Mouse (Mus musculus): ENCODE results near the gene Serpina1e. TPM values are rescaled to one million over a fixed set of nuclear protein-coding genes. Genes with fewer than 3 reads are reported as not detected.
"Not testable (repeated sequence)": the region's sequence is repeated elsewhere in the genome, so short reads cannot be mapped to it uniquely, and the experiment has no call there.

Serpina1e gene
- polyA plus RNA-seq, 1 experiment from 2014 or later: not detected

- H3K9me3 ChIP-seq (ENCODE audit: control insufficient read depth, low read length): no peaks in the 10 kb centered on the region
- H3K27me3 ChIP-seq (ENCODE audit: control insufficient read depth, insufficient read depth, low read length): no peaks in the 10 kb centered on the region
- DNase-seq (ENCODE audit: low spot score) (no peak), ATAC-seq (ENCODE audit: low FRiP score) (no peak)
- no peak overlapping the region for H3K9ac ChIP-seq (ENCODE audit: low read depth, low read length)
- no peak overlapping the region for H3K4me3 ChIP-seq (ENCODE audit: low read depth, low read length)
- H3K4me2 ChIP-seq (replicated peaks; ENCODE audit: low read depth, low read length): no peak overlapping the region
- 79% methylated on average over 4 of the region's 4 CpGs for WGBS
- no peaks in the 10 kb centered on the region for H3K4me1 ChIP-seq (replicated peaks; ENCODE audit: control insufficient read depth, insufficient read depth, low read length)
- H3K36me3 ChIP-seq (ENCODE audit: control insufficient read depth, insufficient read depth, low read length): no peaks in the 10 kb centered on the region
- no peak overlapping the region for H3K27ac ChIP-seq (ENCODE audit: low read depth, low read length)
These were observed 12.5 kb downstream of the Serpina1e start for GRCm38 (mm10) chr12:103946243-103946642.

- not testable (repeated sequence) for H3K4me2 ChIP-seq (replicated peaks; ENCODE audit: low read depth, low read length); ATAC-seq (ENCODE audit: low FRiP score); H3K36me3 ChIP-seq (ENCODE audit: control insufficient read depth, insufficient read depth, low read length); H3K27me3 ChIP-seq (ENCODE audit: control insufficient read depth, insufficient read depth, low read length); H3K9me3 ChIP-seq (ENCODE audit: control insufficient read depth, low read length); DNase-seq (ENCODE audit: low spot score); H3K27ac ChIP-seq (ENCODE audit: low read depth, low read length); H3K4me3 ChIP-seq (ENCODE audit: low read depth, low read length); H3K4me1 ChIP-seq (replicated peaks; ENCODE audit: control insufficient read depth, insufficient read depth, low read length); H3K9ac ChIP-seq (ENCODE audit: low read depth, low read length)
- 97% methylated on average over 11 of the region's 16 CpGs for WGBS
These were observed 49.6 kb downstream of the Serpina1e start for GRCm38 (mm10) chr12:103909181-103909580.

- not testable (repeated sequence) for H3K36me3 ChIP-seq (ENCODE audit: control insufficient read depth, insufficient read depth, low read length); H3K4me1 ChIP-seq (replicated peaks; ENCODE audit: control insufficient read depth, insufficient read depth, low read length); H3K27me3 ChIP-seq (ENCODE audit: control insufficient read depth, insufficient read depth, low read length); H3K9me3 ChIP-seq (ENCODE audit: control insufficient read depth, low read length); H3K27ac ChIP-seq (ENCODE audit: low read depth, low read length); ATAC-seq (ENCODE audit: low FRiP score); H3K4me3 ChIP-seq (ENCODE audit: low read depth, low read length); H3K4me2 ChIP-seq (replicated peaks; ENCODE audit: low read depth, low read length); H3K9ac ChIP-seq (ENCODE audit: low read depth, low read length); DNase-seq (ENCODE audit: low spot score)
- 36% methylated on average over 1 of the region's 1 CpGs for WGBS
These were observed 51.0 kb downstream of the Serpina1e start for GRCm38 (mm10) chr12:103907746-103908145.

- not testable (repeated sequence) for H3K27me3 ChIP-seq (ENCODE audit: control insufficient read depth, insufficient read depth, low read length); ATAC-seq (ENCODE audit: low FRiP score); DNase-seq (ENCODE audit: low spot score); H3K4me2 ChIP-seq (replicated peaks; ENCODE audit: low read depth, low read length); H3K9me3 ChIP-seq (ENCODE audit: control insufficient read depth, low read length); H3K9ac ChIP-seq (ENCODE audit: low read depth, low read length); H3K4me1 ChIP-seq (replicated peaks; ENCODE audit: control insufficient read depth, insufficient read depth, low read length); H3K36me3 ChIP-seq (ENCODE audit: control insufficient read depth, insufficient read depth, low read length); H3K27ac ChIP-seq (ENCODE audit: low read depth, low read length); H3K4me3 ChIP-seq (ENCODE audit: low read depth, low read length)
- WGBS: 82% methylated on average over 4 of the region's 4 CpGs
These were observed 53.9 kb downstream of the Serpina1e start, which contains the start of gene Serpina1c for GRCm38 (mm10) chr12:103904837-103905340. Serpina1c (minus strand) TSS chr12:103904887.

- 91% methylated on average over 3 of the region's 3 CpGs for WGBS
- not testable (repeated sequence) for H3K36me3 ChIP-seq (ENCODE audit: control insufficient read depth, insufficient read depth, low read length); H3K9ac ChIP-seq (ENCODE audit: low read depth, low read length); H3K4me3 ChIP-seq (ENCODE audit: low read depth, low read length); H3K27ac ChIP-seq (ENCODE audit: low read depth, low read length); H3K27me3 ChIP-seq (ENCODE audit: control insufficient read depth, insufficient read depth, low read length); H3K4me2 ChIP-seq (replicated peaks; ENCODE audit: low read depth, low read length); H3K4me1 ChIP-seq (replicated peaks; ENCODE audit: control insufficient read depth, insufficient read depth, low read length); H3K9me3 ChIP-seq (ENCODE audit: control insufficient read depth, low read length); ATAC-seq (ENCODE audit: low FRiP score); DNase-seq (ENCODE audit: low spot score)
These were observed 56.8 kb downstream of the Serpina1e start for GRCm38 (mm10) chr12:103901929-103902328.

Other genes with a start within 250 kb of the Serpina1e start
- not detected in 2 replicates for gene Serpina1d, start 185.4 kb downstream of the Serpina1e start, polyA plus RNA-seq (2014; fragmentation: Nextera tagmentation; extraction: Ambion mirVana)
- 0.33 TPM in 1 of 2 replicates, not detected in the other for gene Serpina1b, start 128.6 kb downstream of the Serpina1e start, polyA plus RNA-seq (2014; fragmentation: Nextera tagmentation; extraction: Ambion mirVana)
- not detected in 2 replicates for gene Serpina1a, start 95.4 kb downstream of the Serpina1e start, polyA plus RNA-seq (2014; fragmentation: Nextera tagmentation; extraction: Ambion mirVana)
- gene Serpina1c, start 54.1 kb downstream of the Serpina1e start, polyA plus RNA-seq (2014; fragmentation: Nextera tagmentation; extraction: Ambion mirVana): not detected in 2 replicates
- not detected in 2 replicates for gene Serpina11, start 31.0 kb upstream of the Serpina1e start, polyA plus RNA-seq (2014; fragmentation: Nextera tagmentation; extraction: Ambion mirVana)
- gene Serpina9, start 54.8 kb upstream of the Serpina1e start, polyA plus RNA-seq (2014; fragmentation: Nextera tagmentation; extraction: Ambion mirVana): not detected in 2 replicates
- gene Serpina12, start 85.5 kb upstream of the Serpina1e start, polyA plus RNA-seq (2014; fragmentation: Nextera tagmentation; extraction: Ambion mirVana): not detected in 2 replicates
- gene Serpina5, start 142.1 kb upstream of the Serpina1e start, polyA plus RNA-seq (2014; fragmentation: Nextera tagmentation; extraction: Ambion mirVana): not detected in 2 replicates
- not detected in 2 replicates for gene Serpina3a, start 153.7 kb upstream of the Serpina1e start, polyA plus RNA-seq (2014; fragmentation: Nextera tagmentation; extraction: Ambion mirVana)
- gene Serpina3b, start 169.0 kb upstream of the Serpina1e start, polyA plus RNA-seq (2014; fragmentation: Nextera tagmentation; extraction: Ambion mirVana): not detected in 2 replicates
- not detected in 2 replicates for gene Serpina3c, start 194.9 kb upstream of the Serpina1e start, polyA plus RNA-seq (2014; fragmentation: Nextera tagmentation; extraction: Ambion mirVana)